Mouse (Mus musculus): Measurements from ENCODE around the gene Ptprb. TPM values are rescaled to one million over a fixed set of nuclear protein-coding genes. Genes with fewer than 3 reads are reported as not detected.

The Ptprb gene
- polyA plus RNA-seq, 1 experiment, result 0.02 TPM

DNA sequence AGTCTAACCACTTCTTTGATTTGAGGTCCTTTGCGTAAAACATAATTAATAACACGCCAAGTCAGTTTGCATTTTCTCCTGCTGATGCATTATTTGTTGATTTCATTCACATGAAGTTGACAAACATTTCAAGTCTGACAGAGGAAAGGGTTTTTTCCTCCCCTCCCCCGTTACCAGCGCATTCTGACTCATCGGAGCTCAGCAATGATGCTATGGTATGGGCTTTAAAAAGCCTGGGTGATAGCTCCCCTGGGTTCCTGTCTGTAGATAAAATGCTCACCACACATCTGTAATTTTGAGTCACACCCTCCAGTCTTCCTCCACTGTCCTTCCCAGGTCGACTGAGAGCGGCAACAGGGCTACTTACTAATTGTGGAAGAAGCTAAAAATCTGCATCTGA is 150.9 kb downstream of the Ptprb start:
- no peak for TF ChIP-seq CEBPB (IDR thresholded peaks at IDR 0.05; ENCODE audit: low read depth)
- TF ChIP-seq FOSL1 (IDR thresholded peaks at IDR 0.05; ENCODE audit: insufficient read depth, low read length, poor library complexity, severe bottlenecking), result peak; percentile 86
- no peaks in the 10 kb centered on the region for H3K79me2 ChIP-seq (ENCODE audit: control insufficient read depth, insufficient read depth)
- H3K36me3 ChIP-seq (ENCODE audit: control insufficient read depth, insufficient read depth), result no peaks in the 10 kb centered on the region
- no peaks in the 10 kb centered on the region for H3K79me3 ChIP-seq (ENCODE audit: low read depth)
- no peak overlapping the region for H3K4me3 ChIP-seq (ENCODE audit: insufficient read depth, poor library complexity, severe bottlenecking)
- H3K27me3 ChIP-seq (ENCODE audit: control insufficient read depth, insufficient read depth, insufficient read length), result no peaks in the 10 kb centered on the region
- H3ac ChIP-seq (ENCODE audit: control insufficient read depth, insufficient read length, low read depth), result no peak overlapping the region

- Histone ChIP-seq H3K4me3 (ENCODE audit: insufficient read depth, poor library complexity, severe bottlenecking) (no peak overlapping the region), H3K27me3 (ENCODE audit: control insufficient read depth, insufficient read depth, insufficient read length) (no peaks in the 10 kb centered on the region), H3K79me2 (ENCODE audit: control insufficient read depth, insufficient read depth) (no peaks in the 10 kb centered on the region), H3ac (ENCODE audit: control insufficient read depth, insufficient read length, low read depth) (no peak overlapping the region), H3K36me3 (ENCODE audit: control insufficient read depth, insufficient read depth) (no peaks in the 10 kb centered on the region), H3K79me3 (ENCODE audit: low read depth) (no peaks in the 10 kb centered on the region)
- TF ChIP-seq MAX (IDR thresholded peaks at IDR 0.05), result no peak
These were observed 152.9 kb downstream of the Ptprb start for GRCm38 (mm10) chr10:116428026-116428780.

DNA sequence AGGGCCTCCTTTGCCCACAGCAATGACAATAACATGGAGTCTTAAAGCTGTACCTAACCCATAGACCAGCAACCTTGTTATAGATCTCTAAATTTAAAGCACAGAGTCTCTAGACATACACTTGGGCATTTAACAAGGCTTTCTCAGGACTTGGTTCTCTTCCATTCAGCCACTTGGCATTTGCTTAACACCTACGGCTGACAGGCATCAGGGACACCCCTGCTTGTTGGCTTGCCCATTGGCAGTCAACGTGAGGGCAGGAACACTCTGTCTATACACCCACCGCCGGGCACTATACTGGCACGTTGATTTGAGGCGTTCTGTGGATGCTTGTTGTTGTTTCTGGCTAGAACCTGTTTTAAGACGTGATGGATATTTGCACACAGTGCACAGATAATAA is 157.1 kb downstream of the Ptprb start:
- Histone ChIP-seq H3ac (ENCODE audit: control insufficient read depth, insufficient read length, low read depth) (no peak overlapping the region), H3K79me2 (ENCODE audit: control insufficient read depth, insufficient read depth) (no peaks in the 10 kb centered on the region), H3K36me3 (ENCODE audit: control insufficient read depth, insufficient read depth) (no peaks in the 10 kb centered on the region), H3K27me3 (ENCODE audit: control insufficient read depth, insufficient read depth, insufficient read length) (no peaks in the 10 kb centered on the region), H3K79me3 (ENCODE audit: low read depth) (no peaks in the 10 kb centered on the region), H3K4me3 (ENCODE audit: insufficient read depth, poor library complexity, severe bottlenecking) (no peak overlapping the region)
- TF ChIP-seq CTCF (IDR thresholded peaks at IDR 0.05; ENCODE audit: control insufficient read depth, insufficient read depth, insufficient read length) (no peak), MYOD1 (IDR thresholded peaks at IDR 0.05; ENCODE audit: control insufficient read depth, insufficient read length, low read depth) (no peak), CEBPB (IDR thresholded peaks at IDR 0.05; ENCODE audit: low read depth) (no peak), USF1 (IDR thresholded peaks at IDR 0.05; ENCODE audit: low read depth) (no peak), MYOG (IDR thresholded peaks at IDR 0.05; ENCODE audit: control insufficient read depth, extremely low read depth, insufficient read length) (no peak), MAX (IDR thresholded peaks at IDR 0.05) (no peak), FOSL1 (IDR thresholded peaks at IDR 0.05; ENCODE audit: insufficient read depth, low read length, poor library complexity, severe bottlenecking) (no peak)

- no peaks in the 10 kb centered on the region for H3K79me2 ChIP-seq (ENCODE audit: control insufficient read depth, insufficient read depth)
- no peak overlapping the region for H3K4me3 ChIP-seq (ENCODE audit: insufficient read depth, poor library complexity, severe bottlenecking)
- H3K79me3 ChIP-seq (ENCODE audit: low read depth), result no peaks in the 10 kb centered on the region
- H3ac ChIP-seq (ENCODE audit: control insufficient read depth, insufficient read length, low read depth), result no peak overlapping the region
- no peak for TF ChIP-seq USF1 (IDR thresholded peaks at IDR 0.05; ENCODE audit: low read depth)
- TF ChIP-seq FOSL1 (IDR thresholded peaks at IDR 0.05; ENCODE audit: insufficient read depth, low read length, poor library complexity, severe bottlenecking), result no peak
- no peak for TF ChIP-seq MAX (IDR thresholded peaks at IDR 0.05)
- TF ChIP-seq MYOG (IDR thresholded peaks at IDR 0.05; ENCODE audit: control insufficient read depth, extremely low read depth, insufficient read length), result no peak
- no peak for TF ChIP-seq CTCF (IDR thresholded peaks at IDR 0.05; ENCODE audit: control insufficient read depth, insufficient read depth, insufficient read length)
- no peak for TF ChIP-seq MYOD1 (IDR thresholded peaks at IDR 0.05; ENCODE audit: control insufficient read depth, insufficient read length, low read depth)
- TF ChIP-seq CEBPB (IDR thresholded peaks at IDR 0.05; ENCODE audit: low read depth), result no peak
- H3K27me3 ChIP-seq (ENCODE audit: control insufficient read depth, insufficient read depth, insufficient read length), result no peaks in the 10 kb centered on the region
- no peaks in the 10 kb centered on the region for H3K36me3 ChIP-seq (ENCODE audit: control insufficient read depth, insufficient read depth)
These were observed 160.1 kb downstream of the Ptprb start for GRCm38 (mm10) chr10:116435455-116435854.

Other genes with a start within 250 kb of the Ptprb start
- gene 4933416C03Rik, start 161.6 kb upstream of the Ptprb start, polyA plus RNA-seq (2012; fragmentation: generic; extraction: Trizol), result not detected
- gene Kcnmb4, start 198.4 kb downstream of the Ptprb start, polyA plus RNA-seq (2012; fragmentation: generic; extraction: Trizol), result 14.1 TPM